Mouse (Mus musculus) naive thymus-derived CD4-positive, alpha-beta T cell, adult 5 months (primary cell): ENCODE results near the gene Gm10413. TPM values are rescaled to one million over a fixed set of nuclear protein-coding genes. Genes with fewer than 3 reads are reported as not detected.

ENCODE experiments used
- polyA plus RNA-seq: library from polyadenylated mRNA; unstranded; fragments of 100-300 nt; shearing (Covaris generic); gene quantifications from one replicate; pipeline ENCODE4 v1.2.1, GENCODE M21; 2017

Gm10413 gene
- polyA plus RNA-seq = not detected

GRCm38 (mm10) chr14:3394793-3395192, at the start of gene Gm10413:
Gm10413 (plus strand) TSS chr14:3395093.

GRCm38 (mm10) chr14:3412314-3412713, 17.4 kb downstream of the Gm10413 start, which contains the start of gene Gm10409:
Gm10409 (plus strand) TSS chr14:3412614.

DNA sequence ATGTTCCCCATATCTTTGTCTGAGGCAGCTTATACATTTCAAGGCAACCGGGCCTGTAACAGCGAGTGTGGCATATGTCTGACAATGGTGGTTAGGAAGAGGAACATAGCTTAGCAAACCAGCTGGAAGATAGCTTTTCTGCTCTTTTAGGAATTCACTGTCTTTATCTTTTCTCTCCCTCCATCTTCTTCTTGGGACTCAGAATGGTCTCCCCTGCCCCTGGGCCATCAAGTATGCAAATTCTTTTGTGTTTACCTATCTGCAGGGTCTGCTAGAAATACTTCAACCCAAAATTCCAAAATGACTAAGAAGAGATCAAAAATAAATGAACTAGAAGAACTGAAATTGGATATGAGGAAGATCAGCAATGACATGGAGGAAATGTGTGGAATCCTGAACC, 32.9 kb downstream of the Gm10413 start, which contains the start of gene Gm3005:
TSS of gene Gm3005 (plus strand) at position 301 of the 400 bp plus-strand sequence.

DNA sequence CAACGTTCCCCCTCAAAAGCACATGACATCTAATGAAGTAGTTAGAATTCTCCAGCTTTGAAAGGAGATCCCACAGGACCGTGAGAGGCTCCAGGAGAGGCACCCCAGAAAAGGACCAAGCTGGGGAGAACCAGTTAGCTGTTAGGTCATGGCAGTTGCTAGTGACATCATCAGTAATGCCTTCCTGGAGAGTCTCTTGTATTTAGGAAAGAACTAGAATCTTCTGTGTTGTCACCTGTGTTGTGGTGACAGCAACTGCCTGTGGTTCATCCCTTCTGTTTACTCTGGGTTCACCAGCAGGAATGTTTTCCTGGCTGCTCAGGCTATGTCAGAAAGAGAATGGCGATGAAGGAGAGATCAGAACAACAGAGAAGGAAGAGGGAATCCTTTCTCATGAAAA, 54.2 kb downstream of the Gm10413 start, which contains the start of gene Gm10408:
TSS of gene Gm10408 (plus strand) at position 301 of the 400 bp plus-strand sequence.

Other genes starting within 250 kb of the Gm10413 start
- not detected for gene Gm5795, start 206.8 kb upstream of the Gm10413 start, polyA plus RNA-seq
- not detected for gene D830030K20Rik, start 186.6 kb upstream of the Gm10413 start, polyA plus RNA-seq
- gene Gm2956, start 62.5 kb upstream of the Gm10413 start, polyA plus RNA-seq = not detected
- gene Gm10409, start 17.5 kb downstream of the Gm10413 start, polyA plus RNA-seq = not detected
- not detected for gene Gm3005, start 33.0 kb downstream of the Gm10413 start, polyA plus RNA-seq
- not detected for gene Gm10408, start 54.3 kb downstream of the Gm10413 start, polyA plus RNA-seq
- not detected for gene Gm3012, start 239.4 kb downstream of the Gm10413 start, polyA plus RNA-seq